Mouse (Mus musculus) forebrain, postnatal 0 days (tissue): ENCODE data around the gene Rab23. TPM values are rescaled to one million over a fixed set of nuclear protein-coding genes. Genes with fewer than 3 reads are reported as not detected.

Source experiments
- ATAC-seq: fragments of 200-750 bp; cut with Nextera tagmentation; 2 replicates; pipeline ENCODE4 v1.8.0; 2017; ENCODE audit warnings: mild to moderate bottlenecking, moderate library complexity
- DNase-seq: peaks from one replicate; pipeline ENCODE4 v3.0.0-alpha.2; 2015
- H3K27ac ChIP-seq: fragments of 300-500 bp; sonication (generic); 2 replicates; pipeline ENCODE4 v1.5.1; 2014; ENCODE audit warnings: low read depth, mild to moderate bottlenecking, antibody characterized with exemption, low read length, moderate library complexity, mixed read lengths
- H3K27me3 ChIP-seq: fragments of 300-500 bp; sonication (generic); 2 replicates; pipeline ENCODE4 v1.6.1; 2014; ENCODE audit warnings: mild to moderate bottlenecking, low read length, mixed read lengths; ENCODE audit not compliant: insufficient read depth
- H3K36me3 ChIP-seq: fragments of 300-500 bp; sonication (generic); 2 replicates; pipeline ENCODE4 v1.6.1; 2014; ENCODE audit warnings: mild to moderate bottlenecking, moderate library complexity; ENCODE audit not compliant: insufficient read depth
- H3K4me1 ChIP-seq: fragments of 300-500 bp; sonication (generic); 2 replicates; pipeline ENCODE4 v1.6.1; 2014; ENCODE audit warnings: antibody characterized with exemption; ENCODE audit not compliant: insufficient read depth
- H3K4me2 ChIP-seq: fragments of 300-500 bp; sonication (generic); 2 replicates; pipeline ENCODE4 v1.6.1; 2014; ENCODE audit warnings: low read depth, mild to moderate bottlenecking, moderate library complexity
- H3K4me3 ChIP-seq: fragments of 300-500 bp; sonication (generic); 2 replicates; pipeline ENCODE4 v1.5.1; 2014; ENCODE audit warnings: low read depth, low read length, mixed read lengths
- H3K9ac ChIP-seq: fragments of 300-500 bp; sonication (generic); 2 replicates; pipeline ENCODE4 v1.6.1; 2014; ENCODE audit warnings: mild to moderate bottlenecking
- H3K9me3 ChIP-seq: fragments of 300-500 bp; sonication (generic); 2 replicates; pipeline ENCODE4 v1.6.1; 2016; ENCODE audit warnings: low read length
- CTCF ChIP-seq: sonication (generic); IDR thresholded peaks from 2 replicates; pipeline ENCODE4 v1.5.1; 2016; ENCODE audit warnings: antibody characterized with exemption, control low read depth, low read depth
- WGBS: fragments of 180-500 bp; shearing (Covaris S2); extraction: QIAGEN DNeasy Blood & Tissue Kit; methylation state at CpG from one replicate; pipeline ENCODE4 v1.1.7; 2014; 5-methylcytosine and 5-hydroxymethylcytosine counted together
- polyA plus RNA-seq: library from polyadenylated mRNA; unstranded; fragments of >200 nt; fragmentation: Nextera tagmentation; extraction: Ambion mirVana; gene quantifications from 2 replicates; pipeline ENCODE4 v1.2.1, GENCODE M21; 2015
- total RNA-seq: library from RNA; depleted of rRNA; stranded (reverse); fragments of >200 nt; gene quantifications from 2 replicates; pipeline ENCODE4 v1.2.3, GENCODE M21; 2014

Rab23 gene
- total and polyA plus RNA-seq, 2 experiments from 2014 or later: 13.8 to 25.4 TPM

DNA sequence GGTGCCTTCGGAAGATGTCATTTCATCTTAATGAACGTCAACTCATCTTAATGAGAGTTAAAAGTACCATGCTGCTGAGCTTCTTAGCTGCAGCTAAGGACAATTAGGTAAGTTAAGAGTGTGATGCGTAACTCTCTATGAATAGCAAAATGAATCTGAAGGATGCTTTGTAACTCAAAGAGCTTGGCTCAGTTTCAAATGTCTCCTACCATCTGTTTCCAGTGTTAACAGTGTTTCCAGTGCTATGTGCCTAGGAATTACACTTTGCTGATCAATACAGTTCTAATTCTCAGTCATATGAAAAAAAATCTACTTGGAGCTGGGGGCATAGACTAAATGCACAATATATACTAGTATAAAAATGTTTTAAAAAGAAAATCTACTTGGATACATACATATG is 18.4 kb upstream of the Rab23 start:
- ATAC-seq (peak; percentile 53), DNase-seq (peak; percentile 58)
- Histone ChIP-seq H3K27me3 (no peaks in the 10 kb centered on the region), H3K4me1 (no peaks in the 10 kb centered on the region), H3K36me3 (no peaks in the 10 kb centered on the region), H3K9ac (no peak overlapping the region), H3K27ac (no peak overlapping the region), H3K9me3 (no peaks in the 10 kb centered on the region), H3K4me3 (no peak overlapping the region), H3K4me2 (no peak overlapping the region)
- WGBS: 43% methylated on average over 3 of the region's 3 CpGs
- no peak for TF ChIP-seq CTCF

DNA sequence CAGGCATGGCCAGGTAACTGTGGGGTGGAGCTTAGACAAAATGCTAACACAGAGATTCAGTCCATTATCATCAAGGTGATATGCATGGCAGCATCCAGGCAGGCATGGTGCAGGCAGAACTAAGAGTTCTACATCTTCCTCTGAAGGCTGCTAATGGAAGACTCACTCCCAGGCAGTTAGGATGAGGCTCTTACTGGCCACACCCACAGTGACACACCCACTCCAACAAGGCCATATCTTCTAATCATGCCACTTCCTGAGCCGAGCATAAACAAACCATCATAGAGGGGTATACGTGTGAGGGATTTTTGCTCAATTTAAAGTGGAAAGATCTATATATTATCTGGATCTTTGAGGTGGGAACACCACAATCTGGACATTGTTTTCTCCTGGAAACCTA is 10.1 kb upstream of the Rab23 start:
- no peak for TF ChIP-seq CTCF
- Histone ChIP-seq H3K4me2 (no peak overlapping the region), H3K9me3 (no peaks in the 10 kb centered on the region), H3K4me1 (no peaks in the 10 kb centered on the region), H3K9ac (no peak overlapping the region), H3K36me3 (no peaks in the 10 kb centered on the region), H3K27ac (no peak overlapping the region), H3K4me3 (no peak overlapping the region), H3K27me3 (no peaks in the 10 kb centered on the region)
- no peak for DNase-seq
- no peak for ATAC-seq
- 83% methylated on average over 2 of the region's 2 CpGs for WGBS

DNA sequence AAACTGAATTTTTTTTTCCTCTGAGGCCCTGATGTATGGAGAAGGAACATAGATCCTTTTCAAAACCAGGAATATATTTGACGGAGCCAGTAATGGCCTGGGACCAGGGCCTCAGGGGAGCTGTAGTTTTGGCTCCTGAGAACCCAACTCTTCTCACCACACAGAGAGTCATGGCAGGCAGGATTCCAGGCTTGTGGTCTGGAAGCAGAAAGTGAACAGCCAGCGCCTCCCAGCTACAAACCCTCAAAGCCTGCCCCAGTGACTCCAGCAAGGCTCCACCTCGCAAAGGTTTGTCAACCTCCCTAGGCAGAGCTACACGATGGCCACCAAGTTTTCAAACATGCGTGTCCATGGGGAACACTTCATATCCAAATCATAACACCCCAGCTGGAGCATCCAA is 7.7 kb upstream of the Rab23 start:
- no peak overlapping the region for H3K9ac ChIP-seq
- no peak for TF ChIP-seq CTCF
- no peak for ATAC-seq
- no peak for DNase-seq
- no peak overlapping the region for H3K27ac ChIP-seq
- H3K4me2 ChIP-seq: no peak overlapping the region
- no peaks in the 10 kb centered on the region for H3K9me3 ChIP-seq
- no peaks in the 10 kb centered on the region for H3K27me3 ChIP-seq
- H3K36me3 ChIP-seq: no peaks in the 10 kb centered on the region
- no peaks in the 10 kb centered on the region for H3K4me1 ChIP-seq
- H3K4me3 ChIP-seq: no peak overlapping the region
- 93% methylated on average over 5 of the region's 5 CpGs for WGBS

DNA sequence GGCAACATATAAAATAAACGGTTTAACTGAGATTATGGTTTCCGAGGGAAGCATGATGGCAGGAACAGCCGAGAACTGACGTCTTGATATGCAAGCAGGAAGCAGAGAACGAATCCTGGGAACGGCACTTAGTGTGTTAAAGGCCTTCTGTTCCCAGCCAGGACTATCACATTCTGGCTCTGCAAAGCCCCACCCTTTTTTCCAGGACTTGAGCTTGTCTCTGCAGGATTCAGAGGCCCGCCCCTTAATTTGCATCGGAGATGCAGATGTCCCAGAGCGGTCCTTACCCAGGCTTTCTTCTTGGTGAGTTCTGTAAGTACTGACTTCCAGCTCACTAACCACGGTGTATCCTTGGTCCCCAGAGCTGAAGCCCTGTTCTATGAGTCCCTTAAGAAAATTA is 4.9 kb upstream of the Rab23 start:
- Histone ChIP-seq H3K4me3 (no peak overlapping the region), H3K27me3 (no peaks in the 10 kb centered on the region), H3K27ac (no peak overlapping the region), H3K9me3 (no peaks in the 10 kb centered on the region), H3K36me3 (no peaks in the 10 kb centered on the region), H3K9ac (no peak overlapping the region), H3K4me1 (no peaks in the 10 kb centered on the region), H3K4me2 (no peak overlapping the region)
- 8% methylated on average over 10 of the region's 10 CpGs for WGBS
- DNase-seq (no peak), ATAC-seq (no peak; the same call in 1 of the 2 replicates)
- TF ChIP-seq CTCF: no peak

DNA sequence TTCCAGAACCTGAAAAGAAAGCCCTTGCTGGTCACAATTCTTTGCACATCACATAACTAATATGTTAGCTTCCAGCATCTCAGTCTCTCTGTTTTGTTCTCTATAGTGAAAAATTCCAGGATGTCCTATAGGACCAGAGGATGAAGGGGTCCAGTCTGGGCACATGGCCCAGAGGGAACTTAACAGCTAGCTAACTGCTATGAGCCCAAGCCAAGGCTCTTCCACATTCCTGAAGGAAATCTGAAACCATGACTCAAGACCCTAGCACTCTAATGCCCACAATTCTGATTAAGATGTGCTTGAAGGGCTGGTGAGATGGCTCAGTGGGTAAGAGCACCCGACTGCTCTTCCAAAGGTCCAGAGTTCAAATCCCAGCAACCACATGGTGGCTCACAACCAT is 2.1 kb upstream of the Rab23 start:
- 95% methylated on average over 1 of the region's 1 CpGs for WGBS
- Histone ChIP-seq H3K4me2 (no peak overlapping the region), H3K9me3 (no peaks in the 10 kb centered on the region), H3K4me3 (no peak overlapping the region), H3K4me1 (peaks cover 9% of the 10 kb centered on the region; the same call in 1 of the 2 replicates), H3K9ac (no peak overlapping the region), H3K36me3 (0 out of 2 replicates have a peak, but pooled peaks cover 6% of the 10 kb centered on the region), H3K27ac (no peak overlapping the region), H3K27me3 (no peaks in the 10 kb centered on the region)
- DNase-seq (no peak), ATAC-seq (no peak)
- TF ChIP-seq CTCF: no peak

DNA sequence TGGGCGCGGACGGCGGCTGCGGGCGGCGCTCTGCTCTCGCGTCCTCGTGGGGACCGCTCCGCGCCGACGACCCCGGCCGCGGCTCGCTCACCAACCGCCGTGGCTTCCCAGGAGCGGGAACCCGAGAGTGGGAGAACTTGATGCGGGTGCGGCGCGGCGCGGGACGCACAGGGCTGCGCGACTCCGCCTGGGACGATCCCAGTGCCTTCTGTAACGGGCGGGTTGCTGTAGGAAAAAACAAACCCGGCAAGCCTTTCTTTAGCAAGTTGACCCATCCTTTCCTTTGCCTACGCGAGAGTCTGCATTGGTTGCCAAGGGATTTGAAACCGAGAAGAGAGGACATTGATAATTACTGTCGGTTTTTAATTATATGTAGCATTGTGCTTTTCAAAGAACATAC is 544 bp downstream of the Rab23 start:
- TF ChIP-seq CTCF: no peak
- no peak for DNase-seq
- Histone ChIP-seq H3K4me3 (peak overlapping the region; percentile 75), H3K4me1 (peaks cover 9% of the 10 kb centered on the region; the same call in 1 of the 2 replicates), H3K9me3 (no peaks in the 10 kb centered on the region), H3K27ac (peak overlapping the region; percentile 97), H3K36me3 (peaks cover 23% of the 10 kb centered on the region), H3K9ac (peak overlapping the region; percentile 87), H3K27me3 (no peaks in the 10 kb centered on the region), H3K4me2 (peak overlapping the region; percentile 57)
- WGBS: under 1% methylated on average over 41 of the region's 41 CpGs
- ATAC-seq: peak; percentile 77

DNA sequence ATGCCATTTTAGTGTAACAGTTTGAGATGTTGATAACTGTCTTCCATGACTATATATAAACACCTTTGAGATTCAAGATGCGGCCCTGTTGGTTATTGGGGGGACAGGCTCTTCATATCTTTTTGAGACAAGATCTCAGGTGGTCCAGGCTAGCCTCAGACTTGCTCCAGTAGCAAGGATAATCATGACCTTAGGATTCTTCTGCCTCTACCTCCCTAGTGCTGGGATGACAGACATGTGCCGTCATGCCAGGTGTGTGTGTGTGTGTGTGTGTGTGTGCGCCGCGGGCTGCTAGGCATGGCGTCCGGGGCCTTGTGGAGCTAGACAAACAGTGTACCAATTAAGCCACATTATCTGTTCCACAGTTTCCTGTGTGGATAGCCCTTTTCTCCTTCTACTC is 1.3 kb downstream of the Rab23 start:
- DNase-seq: no peak

DNA sequence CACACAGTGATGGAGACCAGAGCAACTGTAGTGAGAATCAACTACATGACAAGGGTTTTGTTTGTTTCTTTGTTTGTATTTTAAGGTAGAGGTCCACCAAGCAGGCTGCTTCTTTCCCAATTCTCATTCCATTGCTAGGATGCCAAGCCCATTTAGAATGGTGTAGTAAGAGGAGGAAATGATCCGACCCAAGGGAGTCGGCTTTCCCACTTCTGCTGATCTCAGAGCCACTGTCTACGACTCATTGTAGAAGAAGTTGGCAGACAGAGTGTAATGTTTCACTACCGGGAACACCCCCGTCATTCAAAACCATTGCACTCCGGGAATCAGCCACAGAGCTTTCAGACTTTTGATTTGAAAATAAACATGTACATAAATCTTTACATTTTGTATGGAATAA is 4.8 kb downstream of the Rab23 start:
- H3K9me3 ChIP-seq: no peaks in the 10 kb centered on the region
- DNase-seq (no peak), ATAC-seq (no peak)
- no peak overlapping the region for H3K27ac ChIP-seq
- no peak overlapping the region for H3K4me2 ChIP-seq
- H3K4me1 ChIP-seq: peaks cover 9% of the 10 kb centered on the region; the same call in 1 of the 2 replicates
- H3K9ac ChIP-seq: no peak overlapping the region
- no peak for TF ChIP-seq CTCF
- H3K4me3 ChIP-seq: no peak overlapping the region
- no peaks in the 10 kb centered on the region for H3K27me3 ChIP-seq
- peaks cover 50% of the 10 kb centered on the region for H3K36me3 ChIP-seq
- 88% methylated on average over 6 of the region's 6 CpGs for WGBS

More for the DNA sequence above, 1.3 kb downstream of the Rab23 start:
- no peak for TF ChIP-seq CTCF
- ATAC-seq: no peak
- Histone ChIP-seq H3K27me3 (no peaks in the 10 kb centered on the region), H3K4me2 (peak overlapping the region; percentile 57), H3K4me3 (peak overlapping the region; percentile 75), H3K9ac (peak overlapping the region; percentile 87; the same call in 1 of the 2 replicates), H3K27ac (no peak overlapping the region), H3K9me3 (no peaks in the 10 kb centered on the region), H3K36me3 (peaks cover 31% of the 10 kb centered on the region), H3K4me1 (peaks cover 9% of the 10 kb centered on the region; the same call in 1 of the 2 replicates)
- 61% methylated on average over 7 of the region's 7 CpGs for whole genome bisulfite sequencing
